Mouse (Mus musculus): ENCODE results near the gene Ppox. TPM values are rescaled to one million over a fixed set of nuclear protein-coding genes. Genes with fewer than 3 reads are reported as not detected.
A peak's percentile ranks its signal among the peaks of the same experiment; 100 is the strongest.

Gene Ppox
- polyA plus RNA-seq, 1 experiment from 2014 or later = 65.3 TPM

GRCm38 (mm10) chr1:171256095-171256818, 24.7 kb downstream of the Ppox start:
- Histone ChIP-seq H3K4me2 (ENCODE audit: low read depth) (no peak overlapping the region), H3K9ac (ENCODE audit: low read length) (no peak overlapping the region), H3K36me3 (ENCODE audit: control insufficient read depth, insufficient read depth, low read length) (peaks cover 2% of the 10 kb centered on the region; the same call in 1 of the 2 replicates), H3K4me3 (ENCODE audit: low read depth, low read length) (no peak overlapping the region), H3K27me3 (ENCODE audit: control insufficient read depth, insufficient read depth, low read length) (no peaks in the 10 kb centered on the region), H3K27ac (ENCODE audit: low read depth, low read length) (no peak overlapping the region), H3K4me1 (ENCODE audit: control insufficient read depth, insufficient read depth, low read length) (peaks cover 11% of the 10 kb centered on the region), H3K9me3 (ENCODE audit: control insufficient read depth, low read length) (no peaks in the 10 kb centered on the region)
- ATAC-seq (ENCODE audit: insufficient read depth, low FRiP score, low TSS enrichment) = no peak
- 92% methylated on average over 24 of the region's 24 CpGs for WGBS
- no peak for DNase-seq (ENCODE audit: low spot score)

GRCm38 (mm10) chr1:171252415-171252814, 28.6 kb downstream of the Ppox start:
- Histone ChIP-seq H3K4me2 (ENCODE audit: low read depth) (peak overlapping the region; percentile 36), H3K4me3 (ENCODE audit: low read depth, low read length) (0 out of 2 replicates have a peak overlapping the region, but pooled peaks have one; percentile 22), H3K9ac (ENCODE audit: low read length) (0 out of 2 replicates have a peak overlapping the region, but pooled peaks have one; percentile 14), H3K36me3 (ENCODE audit: control insufficient read depth, insufficient read depth, low read length) (no peaks in the 10 kb centered on the region), H3K4me1 (ENCODE audit: control insufficient read depth, insufficient read depth, low read length) (peaks cover 30% of the 10 kb centered on the region), H3K27ac (ENCODE audit: low read depth, low read length) (0 out of 2 replicates have a peak overlapping the region, but pooled peaks have one; percentile 39), H3K9me3 (ENCODE audit: control insufficient read depth, low read length) (no peaks in the 10 kb centered on the region), H3K27me3 (ENCODE audit: control insufficient read depth, insufficient read depth, low read length) (no peaks in the 10 kb centered on the region)
- DNase-seq (ENCODE audit: low spot score) (no peak), ATAC-seq (ENCODE audit: insufficient read depth, low FRiP score, low TSS enrichment) (no peak)
- WGBS = 61% methylated on average over 17 of the region's 17 CpGs

GRCm38 (mm10) chr1:171251594-171252324, 29.2 kb downstream of the Ppox start:
- 2% methylated on average over 13 of the region's 13 CpGs for WGBS
- H3K27me3 ChIP-seq (ENCODE audit: control insufficient read depth, insufficient read depth, low read length) = no peaks in the 10 kb centered on the region
- peak overlapping the region; percentile 44; the same call in 1 of the 2 replicates for H3K27ac ChIP-seq (ENCODE audit: low read depth, low read length)
- H3K4me3 ChIP-seq (ENCODE audit: low read depth, low read length) = peak overlapping the region; percentile 22; the same call in 1 of the 2 replicates
- peaks cover 30% of the 10 kb centered on the region for H3K4me1 ChIP-seq (ENCODE audit: control insufficient read depth, insufficient read depth, low read length)
- H3K9me3 ChIP-seq (ENCODE audit: control insufficient read depth, low read length) = no peaks in the 10 kb centered on the region
- peak overlapping the region; percentile 50 for H3K4me2 ChIP-seq (ENCODE audit: low read depth)
- peak; percentile 40 for DNase-seq (ENCODE audit: low spot score)
- no peaks in the 10 kb centered on the region for H3K36me3 ChIP-seq (ENCODE audit: control insufficient read depth, insufficient read depth, low read length)
- H3K9ac ChIP-seq (ENCODE audit: low read length) = 0 out of 2 replicates have a peak overlapping the region, but pooled peaks have one; percentile 14
- no peak for ATAC-seq (ENCODE audit: insufficient read depth, low FRiP score, low TSS enrichment)

- Histone ChIP-seq H3K9ac (ENCODE audit: low read length) (peak within 1 kb of the TSS; percentile 44), H3K4me1 (ENCODE audit: control insufficient read depth, insufficient read depth, low read length) (peaks cover 36% of the 10 kb centered on the region), H3K27me3 (ENCODE audit: control insufficient read depth, insufficient read depth, low read length) (no peaks in the 10 kb centered on the region), H3K27ac (ENCODE audit: low read depth, low read length) (peak within 1 kb of the TSS; percentile 44; the same call in 1 of the 2 replicates), H3K4me3 (ENCODE audit: low read depth, low read length) (peak within 1 kb of the TSS; percentile 22), H3K4me2 (ENCODE audit: low read depth) (peak within 1 kb of the TSS; percentile 50), H3K36me3 (ENCODE audit: control insufficient read depth, insufficient read depth, low read length) (no peaks in the 10 kb centered on the region), H3K9me3 (ENCODE audit: control insufficient read depth, low read length) (no peaks in the 10 kb centered on the region)
- no peak for ATAC-seq (ENCODE audit: insufficient read depth, low FRiP score, low TSS enrichment)
- DNase-seq (ENCODE audit: low spot score) = peak; percentile 30
- 15% methylated on average over 26 of the region's 26 CpGs for WGBS
Measured at GRCm38 (mm10) chr1:171250680-171251593, 30.0 kb downstream of the Ppox start, which contains the start of gene Ndufs2. Gene Ndufs2, minus strand, starts transcription at chr1:171251388.

GRCm38 (mm10) chr1:171249913-171250600, 30.9 kb downstream of the Ppox start, which contains the start of gene Adamts4:
Gene Adamts4, plus strand, starts transcription at chr1:171250421.
- Histone ChIP-seq H3K27ac (ENCODE audit: low read depth, low read length) (peak within 1 kb of the TSS; percentile 35; the same call in 1 of the 2 replicates), H3K4me1 (ENCODE audit: control insufficient read depth, insufficient read depth, low read length) (peaks cover 37% of the 10 kb centered on the region), H3K27me3 (ENCODE audit: control insufficient read depth, insufficient read depth, low read length) (no peaks in the 10 kb centered on the region), H3K36me3 (ENCODE audit: control insufficient read depth, insufficient read depth, low read length) (no peaks in the 10 kb centered on the region), H3K4me3 (ENCODE audit: low read depth, low read length) (peak within 1 kb of the TSS; percentile 22), H3K4me2 (ENCODE audit: low read depth) (peak within 1 kb of the TSS; percentile 50), H3K9ac (ENCODE audit: low read length) (peak within 1 kb of the TSS; percentile 44), H3K9me3 (ENCODE audit: control insufficient read depth, low read length) (no peaks in the 10 kb centered on the region)
- peak; percentile 49 for DNase-seq (ENCODE audit: low spot score)
- WGBS = 13% methylated on average over 5 of the region's 5 CpGs
- no peak for ATAC-seq (ENCODE audit: insufficient read depth, low FRiP score, low TSS enrichment)

GRCm38 (mm10) chr1:171248386-171249226, 32.4 kb downstream of the Ppox start:
- Histone ChIP-seq H3K4me1 (ENCODE audit: control insufficient read depth, insufficient read depth, low read length) (peaks cover 37% of the 10 kb centered on the region), H3K9me3 (ENCODE audit: control insufficient read depth, low read length) (no peaks in the 10 kb centered on the region), H3K27ac (ENCODE audit: low read depth, low read length) (no peak overlapping the region; the same call in 1 of the 2 replicates), H3K36me3 (ENCODE audit: control insufficient read depth, insufficient read depth, low read length) (no peaks in the 10 kb centered on the region), H3K4me2 (ENCODE audit: low read depth) (no peak overlapping the region; the same call in 1 of the 2 replicates), H3K27me3 (ENCODE audit: control insufficient read depth, insufficient read depth, low read length) (no peaks in the 10 kb centered on the region), H3K4me3 (ENCODE audit: low read depth, low read length) (no peak overlapping the region), H3K9ac (ENCODE audit: low read length) (no peak overlapping the region)
- WGBS = 41% methylated on average over 3 of the region's 3 CpGs
- no peak for ATAC-seq (ENCODE audit: insufficient read depth, low FRiP score, low TSS enrichment)
- peak; percentile 26 for DNase-seq (ENCODE audit: low spot score)

DNA sequence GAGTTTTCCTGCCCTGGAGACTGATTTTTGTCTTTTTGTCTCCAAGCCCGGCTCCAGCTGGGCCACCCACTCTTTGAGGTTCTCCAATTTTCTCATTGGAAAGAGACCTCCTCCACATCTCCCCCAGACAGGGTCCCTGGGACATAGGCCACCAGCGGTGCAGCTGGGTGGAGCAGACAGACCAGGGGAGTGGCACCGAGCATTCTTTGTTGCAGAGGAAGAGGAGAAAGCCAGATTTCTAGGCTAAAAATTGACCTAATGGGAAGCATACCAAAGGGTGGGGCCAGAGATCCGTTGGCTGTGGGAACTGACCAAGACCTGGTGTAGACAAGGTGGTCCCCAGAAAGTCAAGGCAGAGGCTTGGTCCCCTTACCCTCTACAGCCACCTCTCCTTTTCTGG, 33.1 kb downstream of the Ppox start:
- Histone ChIP-seq H3K27ac (ENCODE audit: low read depth, low read length) (peak overlapping the region; percentile 56; the same call in 1 of the 2 replicates), H3K4me3 (ENCODE audit: low read depth, low read length) (no peak overlapping the region), H3K4me2 (ENCODE audit: low read depth) (peak overlapping the region; percentile 17), H3K9me3 (ENCODE audit: control insufficient read depth, low read length) (no peaks in the 10 kb centered on the region), H3K27me3 (ENCODE audit: control insufficient read depth, insufficient read depth, low read length) (no peaks in the 10 kb centered on the region), H3K36me3 (ENCODE audit: control insufficient read depth, insufficient read depth, low read length) (no peaks in the 10 kb centered on the region), H3K9ac (ENCODE audit: low read length) (no peak overlapping the region), H3K4me1 (ENCODE audit: control insufficient read depth, insufficient read depth, low read length) (peaks cover 37% of the 10 kb centered on the region)
- 23% methylated on average over 4 of the region's 4 CpGs for WGBS
- ATAC-seq (ENCODE audit: insufficient read depth, low FRiP score, low TSS enrichment) (no peak), DNase-seq (ENCODE audit: low spot score) (no peak)
